Mouse (Mus musculus): ENCODE data around the gene Cnp. TPM values are rescaled to one million over a fixed set of nuclear protein-coding genes. Genes with fewer than 3 reads are reported as not detected.

Cnp gene
- polyA plus RNA-seq, 1 experiment, result 138 TPM

DNA sequence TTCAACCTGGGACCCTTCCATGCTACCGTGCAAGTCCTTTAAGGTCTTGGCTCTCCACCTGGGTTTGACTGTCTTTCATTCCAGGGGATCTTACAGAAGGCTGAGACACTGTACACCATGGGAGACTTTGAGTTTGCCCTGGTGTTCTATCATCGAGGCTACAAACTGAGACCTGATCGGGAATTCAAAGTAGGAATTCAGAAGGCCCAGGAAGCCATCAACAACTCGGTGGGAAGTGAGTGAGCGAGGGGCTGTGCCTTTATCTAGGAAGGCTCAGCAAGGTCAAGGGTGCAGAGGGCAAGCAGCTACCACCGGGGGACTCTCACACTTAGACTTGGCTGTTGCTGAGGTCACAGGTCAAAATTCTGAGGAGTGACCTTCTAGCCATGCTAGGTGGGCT lies 24.6 kb upstream of the Cnp start:
- Histone ChIP-seq H3K27me3 (ENCODE audit: control insufficient read depth, insufficient read depth, low read length) (no peaks in the 10 kb centered on the region), H3K4me3 (ENCODE audit: control insufficient read depth, insufficient read depth, low read length) (no peak overlapping the region), H3K36me3 (ENCODE audit: control insufficient read depth, insufficient read depth, low read length) (no peaks in the 10 kb centered on the region), H3K27ac (ENCODE audit: control insufficient read depth, insufficient read depth, low read length) (no peak overlapping the region), H3K4me1 (replicated peaks; ENCODE audit: control insufficient read depth, insufficient read depth, low read length) (peaks cover 10% of the 10 kb centered on the region)
- no peak for TF ChIP-seq POLR2A (IDR thresholded peaks at IDR 0.05; ENCODE audit: control insufficient read depth, extremely low read depth, insufficient read depth, low read length, poor library complexity)
- no peak for TF ChIP-seq CTCF (IDR thresholded peaks at IDR 0.05; ENCODE audit: borderline replicate concordance, control insufficient read depth, extremely low read depth, insufficient read depth, low read length, poor library complexity)
- 90% methylated on average over 6 of the region's 6 CpGs for WGBS
- DNase-seq, result no peak

DNA sequence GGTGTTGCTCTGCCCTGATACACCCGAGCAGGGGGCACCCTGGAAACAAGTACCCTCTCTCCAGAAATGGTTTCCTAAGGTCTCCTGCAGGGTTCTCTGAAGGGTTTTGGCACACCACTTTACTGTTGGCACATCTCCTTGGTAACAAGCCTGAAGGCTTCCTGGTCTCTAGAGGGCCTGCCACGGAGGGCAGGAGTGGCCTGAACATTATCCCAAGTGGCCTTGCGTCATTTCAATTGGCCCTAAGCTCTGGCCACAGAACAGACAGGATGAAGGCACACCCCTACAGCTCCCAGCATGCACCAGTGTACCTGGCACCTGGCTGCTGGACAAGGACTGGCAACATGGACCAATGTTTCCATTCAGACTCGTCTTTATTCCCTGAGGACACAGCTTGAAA lies 21.9 kb upstream of the Cnp start:
- Histone ChIP-seq H3K27me3 (ENCODE audit: control insufficient read depth, insufficient read depth, low read length) (no peaks in the 10 kb centered on the region), H3K36me3 (ENCODE audit: control insufficient read depth, insufficient read depth, low read length) (no peaks in the 10 kb centered on the region), H3K4me3 (ENCODE audit: control insufficient read depth, insufficient read depth, low read length) (no peak overlapping the region), H3K27ac (ENCODE audit: control insufficient read depth, insufficient read depth, low read length) (no peak overlapping the region), H3K4me1 (replicated peaks; ENCODE audit: control insufficient read depth, insufficient read depth, low read length) (no peaks in the 10 kb centered on the region; the same call in 1 of the 2 replicates)
- WGBS, result 93% methylated on average over 4 of the region's 4 CpGs
- TF ChIP-seq CTCF (IDR thresholded peaks at IDR 0.05; ENCODE audit: borderline replicate concordance, control insufficient read depth, extremely low read depth, insufficient read depth, low read length, poor library complexity) (no peak), POLR2A (IDR thresholded peaks at IDR 0.05; ENCODE audit: control insufficient read depth, extremely low read depth, insufficient read depth, low read length, poor library complexity) (no peak)
- no peak for DNase-seq

- Histone ChIP-seq H3K27ac (ENCODE audit: control insufficient read depth, insufficient read depth, low read length) (no peak overlapping the region), H3K27me3 (ENCODE audit: control insufficient read depth, insufficient read depth, low read length) (no peaks in the 10 kb centered on the region), H3K4me1 (replicated peaks; ENCODE audit: control insufficient read depth, insufficient read depth, low read length) (no peaks in the 10 kb centered on the region; the same call in 1 of the 2 replicates), H3K4me3 (ENCODE audit: control insufficient read depth, insufficient read depth, low read length) (no peak overlapping the region), H3K36me3 (ENCODE audit: control insufficient read depth, insufficient read depth, low read length) (no peaks in the 10 kb centered on the region)
- 15% methylated on average over 11 of the region's 11 CpGs for WGBS
- peak; percentile 74 for DNase-seq
- TF ChIP-seq POLR2A (IDR thresholded peaks at IDR 0.05; ENCODE audit: control insufficient read depth, extremely low read depth, insufficient read depth, low read length, poor library complexity), result no peak
- no peak for TF ChIP-seq CTCF (IDR thresholded peaks at IDR 0.05; ENCODE audit: borderline replicate concordance, control insufficient read depth, extremely low read depth, insufficient read depth, low read length, poor library complexity)
Measured at GRCm38 (mm10) chr11:100555583-100555982, 19.1 kb upstream of the Cnp start.

DNA sequence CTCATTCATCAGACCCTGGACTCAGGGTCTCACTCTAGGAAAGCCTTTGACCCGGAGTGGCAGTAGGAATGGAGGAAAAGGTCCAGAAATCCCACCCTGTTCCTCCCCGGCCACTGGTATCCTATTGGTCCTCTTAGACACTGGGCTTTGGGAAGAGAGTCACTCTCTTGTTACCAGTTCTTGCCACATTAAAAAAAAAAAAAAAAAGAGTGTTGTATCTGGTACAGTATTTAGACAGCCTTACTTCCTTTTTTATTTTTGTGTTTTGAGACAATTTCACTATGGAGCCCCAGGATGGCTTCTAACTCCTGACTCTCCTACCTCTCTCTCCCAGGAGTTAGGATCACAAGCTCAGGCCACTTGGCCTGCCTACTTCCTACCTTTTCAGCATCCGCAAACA lies 17.1 kb upstream of the Cnp start:
- H3K36me3 ChIP-seq (ENCODE audit: control insufficient read depth, insufficient read depth, low read length), result no peaks in the 10 kb centered on the region
- no peak overlapping the region for H3K27ac ChIP-seq (ENCODE audit: control insufficient read depth, insufficient read depth, low read length)
- no peaks in the 10 kb centered on the region; the same call in 1 of the 2 replicates for H3K4me1 ChIP-seq (replicated peaks; ENCODE audit: control insufficient read depth, insufficient read depth, low read length)
- 93% methylated on average over 3 of the region's 3 CpGs for WGBS
- no peak overlapping the region for H3K4me3 ChIP-seq (ENCODE audit: control insufficient read depth, insufficient read depth, low read length)
- DNase-seq, result no peak
- TF ChIP-seq CTCF (IDR thresholded peaks at IDR 0.05; ENCODE audit: borderline replicate concordance, control insufficient read depth, extremely low read depth, insufficient read depth, low read length, poor library complexity), result no peak
- H3K27me3 ChIP-seq (ENCODE audit: control insufficient read depth, insufficient read depth, low read length), result no peaks in the 10 kb centered on the region

DNA sequence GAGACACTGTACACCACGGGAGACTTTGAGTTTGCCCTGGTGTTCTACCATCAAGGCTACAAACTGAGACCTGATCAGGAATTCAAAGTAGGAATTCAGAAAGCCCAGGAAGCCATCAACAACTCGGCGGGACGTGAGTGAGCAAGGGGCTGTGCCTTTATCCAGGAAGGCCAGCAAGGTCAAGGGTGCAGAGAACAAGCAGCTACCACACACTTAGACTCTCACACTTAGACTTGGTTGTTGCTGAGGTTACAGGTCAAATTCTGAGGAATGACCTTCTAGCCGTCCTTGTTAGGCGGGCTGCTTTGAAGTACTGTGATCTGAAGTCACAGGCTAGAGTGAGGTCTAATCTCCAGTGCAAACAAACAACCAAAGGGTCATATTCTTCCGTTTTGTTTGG lies 15.2 kb upstream of the Cnp start:
- H3K4me1 ChIP-seq (replicated peaks; ENCODE audit: control insufficient read depth, insufficient read depth, low read length), result no peaks in the 10 kb centered on the region; the same call in 1 of the 2 replicates
- 90% methylated on average over 7 of the region's 7 CpGs for WGBS
- H3K36me3 ChIP-seq (ENCODE audit: control insufficient read depth, insufficient read depth, low read length), result no peaks in the 10 kb centered on the region
- no peak for TF ChIP-seq CTCF (IDR thresholded peaks at IDR 0.05; ENCODE audit: borderline replicate concordance, control insufficient read depth, extremely low read depth, insufficient read depth, low read length, poor library complexity)
- TF ChIP-seq POLR2A (IDR thresholded peaks at IDR 0.05; ENCODE audit: control insufficient read depth, extremely low read depth, insufficient read depth, low read length, poor library complexity), result no peak
- no peaks in the 10 kb centered on the region for H3K27me3 ChIP-seq (ENCODE audit: control insufficient read depth, insufficient read depth, low read length)
- H3K4me3 ChIP-seq (ENCODE audit: control insufficient read depth, insufficient read depth, low read length), result no peak overlapping the region
- no peak for DNase-seq
- H3K27ac ChIP-seq (ENCODE audit: control insufficient read depth, insufficient read depth, low read length), result no peak overlapping the region

DNA sequence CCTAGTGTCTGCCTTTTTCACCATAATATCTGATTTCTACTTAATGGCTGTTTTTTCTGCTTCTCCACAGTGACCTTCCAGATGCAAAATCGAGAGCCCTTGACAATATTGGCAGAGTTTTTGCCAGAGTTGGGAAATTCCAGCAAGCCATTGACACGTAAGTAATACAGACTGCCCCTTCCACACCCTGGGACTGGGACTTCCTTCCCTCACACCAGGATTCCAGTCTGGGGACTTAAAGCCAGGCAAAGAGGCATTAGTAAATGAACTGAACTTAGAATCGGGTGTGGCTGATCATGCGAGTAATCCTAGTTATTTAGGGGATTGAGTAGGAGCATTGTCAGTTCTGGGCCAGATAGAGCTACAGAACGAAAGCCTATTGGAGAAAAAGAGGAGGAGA lies 13.0 kb upstream of the Cnp start:
- 80% methylated on average over 5 of the region's 5 CpGs for WGBS
- no peak for DNase-seq
- no peak for TF ChIP-seq POLR2A (IDR thresholded peaks at IDR 0.05; ENCODE audit: control insufficient read depth, extremely low read depth, insufficient read depth, low read length, poor library complexity)
- TF ChIP-seq CTCF (IDR thresholded peaks at IDR 0.05; ENCODE audit: borderline replicate concordance, control insufficient read depth, extremely low read depth, insufficient read depth, low read length, poor library complexity), result no peak
- H3K36me3 ChIP-seq (ENCODE audit: control insufficient read depth, insufficient read depth, low read length), result no peaks in the 10 kb centered on the region
- no peak overlapping the region for H3K27ac ChIP-seq (ENCODE audit: control insufficient read depth, insufficient read depth, low read length)
- H3K4me1 ChIP-seq (replicated peaks; ENCODE audit: control insufficient read depth, insufficient read depth, low read length), result no peaks in the 10 kb centered on the region
- no peaks in the 10 kb centered on the region for H3K27me3 ChIP-seq (ENCODE audit: control insufficient read depth, insufficient read depth, low read length)
- no peak overlapping the region for H3K4me3 ChIP-seq (ENCODE audit: control insufficient read depth, insufficient read depth, low read length)

GRCm38 (mm10) chr11:100564297-100564696 lies 10.4 kb upstream of the Cnp start:
- 93% methylated on average over 15 of the region's 15 CpGs for WGBS
- H3K36me3 ChIP-seq (ENCODE audit: control insufficient read depth, insufficient read depth, low read length), result no peaks in the 10 kb centered on the region
- TF ChIP-seq CTCF (IDR thresholded peaks at IDR 0.05; ENCODE audit: borderline replicate concordance, control insufficient read depth, extremely low read depth, insufficient read depth, low read length, poor library complexity), result no peak
- no peak for TF ChIP-seq POLR2A (IDR thresholded peaks at IDR 0.05; ENCODE audit: control insufficient read depth, extremely low read depth, insufficient read depth, low read length, poor library complexity)

More at GRCm38 (mm10) chr11:100564297-100564696, 10.4 kb upstream of the Cnp start:
- Histone ChIP-seq H3K27ac (ENCODE audit: control insufficient read depth, insufficient read depth, low read length) (no peak overlapping the region), H3K4me1 (replicated peaks; ENCODE audit: control insufficient read depth, insufficient read depth, low read length) (peaks cover 5% of the 10 kb centered on the region), H3K4me3 (ENCODE audit: control insufficient read depth, insufficient read depth, low read length) (no peak overlapping the region), H3K27me3 (ENCODE audit: control insufficient read depth, insufficient read depth, low read length) (no peaks in the 10 kb centered on the region)
- no peak for DNase-seq
